9 mouse cellular contexts compared by ENCODE assay signal in genomic region chr5:30668637-30669495, GRCm38 (mm10). TPM values are rescaled to one million over a fixed set of nuclear protein-coding genes. Genes with fewer than 3 reads are reported as not detected.
DNase-seq lines count a peak whose midpoint lies in the region; ATAC-seq and TF ChIP-seq lines count a peak whose summit lies in the region.
"Had no signal": no experiment of that assay in that cellular context is flagged by ENCODE, and none has a peak within 500 bp of the region (broad histone marks: within the 10 kb centered on the region; RNA-seq: fewer than 3 reads in every experiment).

No protein-coding gene starts in this region.

- no peak for ATAC-seq in lung, embryonic 14.5 days (ENCODE audit: insufficient read depth)
- ATAC-seq in forebrain, embryonic 11.5 days (replicated peaks; ENCODE audit: low FRiP score) = no peak
- ATAC-seq: lung, postnatal 0 days had no signal

- H3K36me3 ChIP-seq in lung, embryonic 14.5 days (ENCODE audit: insufficient read depth) = peaks cover 53% of the 10 kb centered on the region
- H3K36me3 ChIP-seq in forebrain, embryonic 11.5 days (ENCODE audit: control insufficient read depth, insufficient read depth, low read length) = peaks cover 3% of the 10 kb centered on the region; the same call in 1 of the 2 replicates
- peaks cover 16% of the 10 kb centered on the region for H3K36me3 ChIP-seq in macrophage (ENCODE audit: inconsistent target)

- peaks cover 58% of the 10 kb centered on the region for H3K79me2 ChIP-seq in macrophage (ENCODE audit: inconsistent target)

- peak overlapping the region; percentile 64 for H3K4me2 ChIP-seq in lung, embryonic 14.5 days
- H3K4me2 ChIP-seq in forebrain, embryonic 11.5 days (ENCODE audit: low read depth, low read length, severe bottlenecking) = peak overlapping the region; percentile 56; the same call in 1 of the 2 replicates

- no peaks in the 10 kb centered on the region for H3K9me3 ChIP-seq in lung, embryonic 14.5 days (ENCODE audit: low read depth, low read length)
- H3K9me3 ChIP-seq in forebrain, embryonic 11.5 days (ENCODE audit: control insufficient read depth, low read length) = no peaks in the 10 kb centered on the region

- H3K27me3 ChIP-seq in lung, embryonic 14.5 days (ENCODE audit: insufficient read depth, low read length) = no peaks in the 10 kb centered on the region
- H3K27me3 ChIP-seq in forebrain, embryonic 11.5 days (ENCODE audit: control insufficient read depth, insufficient read depth, low read length) = no peaks in the 10 kb centered on the region

- 84% methylated on average over 9 of the region's 9 CpGs for WGBS in lung, embryonic 14.5 days
- WGBS in forebrain, embryonic 11.5 days = 94% methylated on average over 9 of the region's 9 CpGs
- 98% methylated on average over 9 of the region's 9 CpGs for WGBS in macrophage (ENCODE audit: missing documents)

- peaks cover 10% of the 10 kb centered on the region; the same call in 1 of the 2 replicates for H3K4me1 ChIP-seq in lung, embryonic 14.5 days (ENCODE audit: insufficient read depth)
- peaks cover 10% of the 10 kb centered on the region; the same call in 1 of the 2 replicates for H3K4me1 ChIP-seq in forebrain, embryonic 11.5 days (replicated peaks; ENCODE audit: control insufficient read depth, insufficient read depth, low read length)

- H3K9ac ChIP-seq in lung, embryonic 14.5 days = no peak overlapping the region
- no peak overlapping the region for H3K9ac ChIP-seq in forebrain, embryonic 11.5 days (ENCODE audit: low read length)

- H3K4me3 ChIP-seq in lung, embryonic 14.5 days (ENCODE audit: low read depth, low read length) = peak overlapping the region; percentile 85
- no peak overlapping the region; the same call in 1 of the 2 replicates for H3K4me3 ChIP-seq in forebrain, embryonic 11.5 days (ENCODE audit: low read depth, low read length)
- peak overlapping the region; percentile 94; the same call in 1 of the 2 replicates for H3K4me3 ChIP-seq in macrophage (ENCODE audit: inconsistent target)

- peak; percentile 19 for TF ChIP-seq CTCF in lung, embryonic 14.5 days (IDR thresholded peaks at IDR 0.05; ENCODE audit: low read depth)

- no peak for DNase-seq in lung, embryonic 14.5 days
- no peak for DNase-seq in lung, postnatal 36 days
- DNase-seq in NIH3T3 (ENCODE audit: low read depth) = peak; percentile 7
- DNase-seq in forebrain, embryonic 11.5 days (ENCODE audit: low spot score) = no peak
- no peak for DNase-seq in adrenal gland, postnatal 36 days
- no peak for DNase-seq in layer of hippocampus, adult 9-11 months
- DNase-seq: kidney, postnatal 25 days had no signal

- H3K27ac ChIP-seq in lung, embryonic 14.5 days (ENCODE audit: low read depth) = no peak overlapping the region
- no peak overlapping the region for H3K27ac ChIP-seq in forebrain, embryonic 11.5 days (ENCODE audit: low read depth, low read length)
- no peak overlapping the region for H3K27ac ChIP-seq in macrophage

RNA-seq across cellular contexts. Expression of gene Cenpa, which starts 2.3 kb away (rescaled TPM):
- 416 and 454 TPM in 2 replicates for polyA plus RNA-seq in lung, embryonic 14.5 days (2014; fragmentation: Nextera tagmentation; extraction: Ambion mirVana)
- 439 and 447 TPM in 2 replicates for polyA plus RNA-seq in forebrain, embryonic 11.5 days (2014; fragmentation: Nextera tagmentation; extraction: Ambion mirVana)
- total RNA-seq in macrophage (2018; cell fraction: chromatin; rRNA removed) = 100 to 1,000 TPM in 9 of 26 experiments, 10 to 100 TPM in 11, 1 to 10 TPM in 6; 3.6 to 520 (median 18.9) TPM
- total RNA-seq in macrophage (2018; cell fraction: cytosol; rRNA removed) = 100 to 1,000 TPM in 7 of 26 experiments, 10 to 100 TPM in 6, 1 to 10 TPM in 13; 3.0 to 146 (median 43.9) TPM
- 100 to 1,000 TPM in 7 of 26 experiments, 10 to 100 TPM in 8, 1 to 10 TPM in 11; 2.4 to 452 (median 24.4) TPM for total RNA-seq in macrophage (2018; cell fraction: nucleus; rRNA removed)
- polyA plus RNA-seq in macrophage (2018) = 14.0 to 121 TPM (median 41.5 TPM) in 3 replicates
- 10 to 100 TPM; 10.2 to 11.9 TPM for total RNA-seq in adrenal gland, postnatal 36 days (2021)

RNA-seq across cellular contexts. Expression of gene Slc35f6, which starts 21.1 kb away (rescaled TPM):
- 27.6 and 29.5 TPM in 2 replicates for polyA plus RNA-seq in lung, embryonic 14.5 days (2014; fragmentation: Nextera tagmentation; extraction: Ambion mirVana)
- polyA plus RNA-seq in forebrain, embryonic 11.5 days (2014; fragmentation: Nextera tagmentation; extraction: Ambion mirVana) = 24.1 and 28.3 TPM in 2 replicates
- 100 to 1,000 TPM in 25 of 26 experiments, 10 to 100 TPM in 1; 89.4 to 417 (median 226) TPM for total RNA-seq in macrophage (2018; cell fraction: chromatin; rRNA removed)
- total RNA-seq in macrophage (2018; cell fraction: cytosol; rRNA removed) = 100 to 1,000 TPM in 15 of 26 experiments, 10 to 100 TPM in 11; 77.4 to 164 (median 107) TPM
- 100 to 1,000 TPM; 104 to 421 (median 208) TPM for total RNA-seq in macrophage (2018; cell fraction: nucleus; rRNA removed)
- 88.8 to 137 TPM (median 120 TPM) in 3 replicates for polyA plus RNA-seq in macrophage (2018)
- total RNA-seq in adrenal gland, postnatal 36 days (2021) = 10 to 100 TPM; 40.0 to 47.2 TPM

RNA-seq across cellular contexts. Expression of gene Dpysl5, which starts 42.5 kb away (rescaled TPM):
- 6.6 and 7.3 TPM in 2 replicates for polyA plus RNA-seq in lung, embryonic 14.5 days (2014; fragmentation: Nextera tagmentation; extraction: Ambion mirVana)
- 91.8 and 97.0 TPM in 2 replicates for polyA plus RNA-seq in forebrain, embryonic 11.5 days (2014; fragmentation: Nextera tagmentation; extraction: Ambion mirVana)
- total RNA-seq in macrophage (2018; cell fraction: chromatin; rRNA removed) = not detected
- total RNA-seq in macrophage (2018; cell fraction: cytosol; rRNA removed) = not detected
- total RNA-seq in macrophage (2018; cell fraction: nucleus; rRNA removed) = not detected
- polyA plus RNA-seq in macrophage (2018) = not detected in 3 replicates
- 1 to 10 TPM in 1 of 2 experiments, under 1 TPM in 1; 0.86 to 1.1 TPM for total RNA-seq in adrenal gland, postnatal 36 days (2021)

Comparison
In these comparisons a context has a peak if more than half of its experiments do, and no peak if none do; other contexts are left out.
1. RNA of gene Dpysl5, which starts 42.5 kb away (polyA plus RNA-seq): 91.8 to 97.0 TPM in forebrain, embryonic 11.5 days; 6.6 to 7.3 TPM in lung, embryonic 14.5 days and not detected in macrophage; every median in the first group is over 10 times any median in the second.